Comparison of ENCODE assay signal across 17 mouse cellular contexts in genomic region chr1:39116319-39116718, GRCm38 (mm10).
"Had no signal": no experiment of that assay in that cellular context is flagged by ENCODE, and none has a peak within 500 bp of the region (broad histone marks: within the 10 kb centered on the region; RNA-seq: fewer than 3 reads in every experiment).

No protein-coding gene starts in this region.

- H3K4me2 ChIP-seq: liver, embryonic 13.5 days; liver, embryonic 15.5 days; lung, embryonic 14.5 days; midbrain, embryonic 11.5 days; midbrain, embryonic 13.5 days; midbrain, embryonic 15.5 days; neural tube, embryonic 12.5 days had no signal

- DNase-seq: liver, embryonic 13.5 days; liver, postnatal 0 days; lung, embryonic 14.5 days; lung, postnatal 14 days; right cerebral cortex, postnatal 25 days; right cerebral cortex, postnatal 4 days; spleen, adult 18-20 months; thymus, adult 18-20 months; thymus, postnatal 14 days; thymus, postnatal 36 days had no signal

- H3K4me1 ChIP-seq: liver, embryonic 13.5 days; liver, embryonic 15.5 days; midbrain, embryonic 13.5 days; midbrain, embryonic 15.5 days; neural tube, embryonic 12.5 days had no signal

- H3K36me3 ChIP-seq: liver, embryonic 13.5 days; liver, embryonic 15.5 days; midbrain, embryonic 13.5 days; midbrain, embryonic 15.5 days; neural tube, embryonic 12.5 days had no signal

- H3K27ac ChIP-seq: liver, embryonic 13.5 days; liver, embryonic 15.5 days; macrophage; midbrain, embryonic 13.5 days; midbrain, embryonic 15.5 days; neural tube, embryonic 12.5 days had no signal

- H3K27me3 ChIP-seq: liver, embryonic 13.5 days; liver, embryonic 15.5 days; megakaryocyte, embryonic 14.5 days; midbrain, embryonic 13.5 days; midbrain, embryonic 15.5 days; neural tube, embryonic 12.5 days had no signal

- H3K9me3 ChIP-seq: liver, embryonic 13.5 days; liver, embryonic 15.5 days; midbrain, embryonic 13.5 days; midbrain, embryonic 15.5 days had no signal

- ATAC-seq: liver, postnatal 0 days; midbrain, embryonic 13.5 days; midbrain, embryonic 15.5 days had no signal

- H3K9ac ChIP-seq: liver, embryonic 13.5 days; liver, embryonic 15.5 days; liver, postnatal 0 days; lung, embryonic 14.5 days; midbrain, embryonic 13.5 days; midbrain, embryonic 15.5 days; neural tube, embryonic 12.5 days had no signal

- H3K4me3 ChIP-seq: liver, embryonic 13.5 days; liver, embryonic 15.5 days; megakaryocyte, embryonic 14.5 days; midbrain, embryonic 13.5 days; midbrain, embryonic 15.5 days; neural tube, embryonic 12.5 days had no signal
